Mouse (Mus musculus): ENCODE measurements around the gene Tmem161b.

GRCm38 (mm10) chr13:84285559-84285945 lies 63.5 kb downstream of the Tmem161b start:
- TF ChIP-seq CTCF (IDR thresholded peaks at IDR 0.05; ENCODE audit: borderline replicate concordance, insufficient read depth, low read length) = no peak
- no peak for TF ChIP-seq POLR2A (IDR thresholded peaks at IDR 0.05; ENCODE audit: low read depth, low read length)
